Mouse (Mus musculus) left cerebral cortex, adult 11 months (tissue): ENCODE data around the gene Aqp2.

ENCODE experiments used
- DNase-seq: peaks from one replicate; pipeline ENCODE4 v3.0.0; 2022; ENCODE audit warnings: low spot score

Aqp2 gene

GRCm38 (mm10) chr15:99618595-99618994 is 39.7 kb downstream of the Aqp2 start:
- no peak for DNase-seq

GRCm38 (mm10) chr15:99619821-99620220 is 41.0 kb downstream of the Aqp2 start:
- DNase-seq, result no peak

- DNase-seq, result no peak
Observed at GRCm38 (mm10) chr15:99622063-99622462, 43.2 kb downstream of the Aqp2 start.

- no peak for DNase-seq
Observed at GRCm38 (mm10) chr15:99631618-99632017, 52.8 kb downstream of the Aqp2 start.
